Mouse (Mus musculus) macrophage (primary cell): ENCODE measurements around the gene Agps. TPM values are rescaled to one million over a fixed set of nuclear protein-coding genes. Genes with fewer than 3 reads are reported as not detected.
"Not testable (repeated sequence)": the region's sequence is repeated elsewhere in the genome, so short reads cannot be mapped to it uniquely, and the experiment has no call there.

Experiments used
- H3K27ac ChIP-seq: fragments of 350-480 bp; formaldehyde crosslinking; 2 replicates; pipeline ENCODE4 v1.9.0; 2021
- H3K36me3 ChIP-seq: fragments of 350-480 bp; formaldehyde crosslinking; 2 replicates; pipeline ENCODE4 v1.9.0; 2021; ENCODE audit errors: inconsistent target
- H3K4me3 ChIP-seq: fragments of 350-480 bp; formaldehyde crosslinking; 2 replicates; pipeline ENCODE4 v1.9.0; 2021; ENCODE audit errors: inconsistent target
- H3K79me2 ChIP-seq: fragments of 350-480 bp; formaldehyde crosslinking; 2 replicates; pipeline ENCODE4 v1.9.0; 2021; ENCODE audit errors: inconsistent target
- WGBS: methylation state at CpG from one replicate; pipeline ENCODE4 v1.1.7; 2026; ENCODE audit warnings: inconsistent platforms; ENCODE audit not compliant: missing documents; 5-methylcytosine and 5-hydroxymethylcytosine counted together
- polyA plus RNA-seq: library from polyadenylated mRNA; stranded (reverse); fragments of 250-400 nt; gene quantifications from 3 replicates; pipeline ENCODE4 v1.2.4, GENCODE M21; 2018; ENCODE audit warnings: inconsistent platforms

Agps gene
- polyA plus RNA-seq, 1 experiment from 2014 or later = 22.4 TPM

- Histone ChIP-seq H3K36me3 (peaks cover 48% of the 10 kb centered on the region), H3K4me3 (no peak overlapping the region), H3K79me2 (no peaks in the 10 kb centered on the region), H3K27ac (no peak overlapping the region)
- 94% methylated on average over 6 of the region's 6 CpGs for WGBS
These were observed 97.9 kb downstream of the Agps start for GRCm38 (mm10) chr2:75929786-75930444.

DNA sequence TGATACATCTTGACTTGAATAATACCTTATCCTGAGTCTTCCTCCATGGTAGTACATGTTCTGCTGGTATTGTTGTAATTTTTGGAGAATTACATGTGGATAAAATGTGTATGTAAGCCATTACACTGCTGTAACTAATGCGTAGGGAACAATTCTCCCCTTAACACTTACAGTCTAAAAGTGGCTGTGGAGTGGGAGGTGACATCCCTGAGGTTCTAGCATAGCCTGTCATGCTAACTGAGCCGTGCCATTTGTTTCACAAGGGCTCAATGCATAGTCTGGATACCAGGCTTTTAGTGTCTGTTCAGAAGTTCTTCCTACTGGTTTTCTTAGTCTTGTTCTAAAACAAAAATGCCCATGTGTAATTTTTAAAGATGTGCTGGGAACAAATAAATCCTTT lies 99.0 kb downstream of the Agps start:
- no peaks in the 10 kb centered on the region for H3K79me2 ChIP-seq
- H3K27ac ChIP-seq = no peak overlapping the region
- WGBS = 94% methylated on average over 2 of the region's 2 CpGs
- H3K4me3 ChIP-seq = no peak overlapping the region
- H3K36me3 ChIP-seq = peaks cover 39% of the 10 kb centered on the region

GRCm38 (mm10) chr2:75933541-75933940 lies 101.6 kb downstream of the Agps start:
- Histone ChIP-seq H3K27ac (no peak overlapping the region), H3K4me3 (no peak overlapping the region), H3K79me2 (no peaks in the 10 kb centered on the region), H3K36me3 (peaks cover 16% of the 10 kb centered on the region)
- WGBS = 83% methylated on average over 7 of the region's 7 CpGs

DNA sequence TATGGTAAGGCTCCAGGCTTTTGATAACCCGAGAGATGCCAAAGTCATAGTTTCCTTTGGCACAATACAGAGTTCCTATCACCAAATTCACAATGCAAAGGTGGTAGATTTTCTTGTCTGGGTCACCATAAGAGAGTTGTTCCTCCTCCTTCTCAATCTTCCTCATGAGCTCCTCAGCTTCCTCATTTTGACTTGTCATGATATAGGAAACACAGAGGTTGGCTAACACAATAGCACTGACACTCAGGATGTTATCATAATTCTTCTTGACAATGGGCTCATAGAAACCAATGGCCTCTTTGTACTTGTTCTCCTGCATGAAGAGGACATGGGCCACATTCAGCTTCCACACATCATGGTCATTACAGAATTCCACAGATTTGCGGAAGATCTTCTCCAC lies 104.7 kb downstream of the Agps start:
- H3K27ac ChIP-seq, H3K79me2 ChIP-seq, H3K4me3 ChIP-seq, H3K36me3 ChIP-seq: not testable (repeated sequence)
- 100% methylated on average over 1 of the region's 2 CpGs for WGBS

GRCm38 (mm10) chr2:75937520-75938116 lies 105.6 kb downstream of the Agps start:
- 91% methylated on average over 5 of the region's 17 CpGs for WGBS
- H3K4me3 ChIP-seq = peak overlapping the region; percentile 47
- H3K36me3 ChIP-seq, H3K79me2 ChIP-seq, H3K27ac ChIP-seq: not testable (repeated sequence)

DNA sequence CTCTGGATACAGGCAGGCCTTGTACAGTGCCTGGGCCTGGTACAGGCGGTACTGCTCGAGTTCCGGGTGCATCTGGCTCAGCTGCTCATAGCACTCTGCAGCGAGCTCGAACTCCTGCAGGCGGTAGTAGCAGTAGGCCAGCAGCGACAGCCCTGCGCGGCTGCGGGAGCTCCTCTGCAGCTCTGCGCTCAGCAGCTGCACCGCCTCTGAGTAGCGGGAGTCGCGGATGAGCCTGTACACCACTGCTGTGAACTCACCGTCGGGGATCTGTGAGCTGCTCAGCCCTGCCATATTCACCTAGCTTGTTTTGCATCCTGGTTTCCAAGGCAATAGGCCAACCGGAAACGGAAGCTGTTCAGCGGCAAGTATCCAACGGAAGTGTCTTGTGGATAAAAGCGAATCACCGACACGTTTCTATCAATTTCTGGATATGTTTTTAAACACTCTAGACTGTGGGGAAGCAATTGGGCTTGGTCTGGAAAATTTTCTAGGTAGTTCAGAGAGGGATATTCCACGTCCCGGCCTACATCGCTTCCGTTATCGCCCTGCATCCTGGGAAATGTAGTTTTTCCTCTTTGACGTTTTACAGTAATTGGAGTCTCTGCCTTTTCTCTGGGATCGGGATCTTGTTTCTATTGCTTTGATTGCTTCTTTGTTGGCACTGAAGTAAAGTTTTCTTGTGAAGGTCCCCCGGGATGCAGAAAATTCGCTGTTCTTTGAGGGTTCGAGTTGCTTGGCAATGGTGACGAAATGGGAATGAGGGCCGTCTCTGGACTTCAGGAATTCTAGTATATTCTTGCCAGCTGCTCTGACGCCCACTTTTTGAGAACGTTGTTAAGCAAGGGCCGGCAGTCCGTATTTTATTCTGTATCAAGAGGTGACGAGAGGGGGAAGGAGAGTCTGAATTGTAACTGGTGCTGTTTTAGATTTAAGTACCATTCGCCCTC lies 106.4 kb downstream of the Agps start, which contains the start of gene Ttc30b:
Gene Ttc30b, minus strand, starts transcription at position 469 of the 947 bp plus-strand sequence.
- 9% methylated on average over 36 of the region's 42 CpGs for WGBS
- Histone ChIP-seq H3K36me3 (no peaks in the 10 kb centered on the region), H3K79me2 (no peaks in the 10 kb centered on the region), H3K4me3 (peak within 1 kb of the TSS; percentile 47), H3K27ac (peak within 1 kb of the TSS; percentile 58)

DNA sequence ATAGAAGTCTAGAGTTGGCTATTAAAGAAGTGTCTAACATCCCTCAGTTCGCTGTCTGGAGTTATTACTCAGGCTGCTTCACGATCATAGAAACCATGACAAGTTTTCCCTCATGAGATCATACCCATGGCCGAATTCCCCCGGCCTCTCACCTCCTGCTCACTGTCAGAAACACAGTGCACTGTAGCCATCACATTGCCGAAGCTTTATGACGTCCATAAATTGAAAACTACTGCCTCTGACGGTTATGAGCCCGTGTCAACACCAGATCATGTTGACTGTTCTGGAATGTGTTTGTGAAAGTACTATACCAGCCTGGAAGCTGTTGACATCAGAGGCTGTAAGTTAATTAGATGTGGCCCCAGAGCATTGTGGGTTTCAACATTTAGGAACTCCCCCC lies 118.7 kb downstream of the Agps start:
- H3K27ac ChIP-seq = no peak overlapping the region
- H3K79me2 ChIP-seq = no peaks in the 10 kb centered on the region
- H3K4me3 ChIP-seq = no peak overlapping the region
- WGBS = over 99% methylated on average over 8 of the region's 8 CpGs
- no peaks in the 10 kb centered on the region for H3K36me3 ChIP-seq

- Histone ChIP-seq H3K36me3 (no peaks in the 10 kb centered on the region), H3K4me3 (no peak overlapping the region), H3K79me2 (no peaks in the 10 kb centered on the region), H3K27ac (no peak overlapping the region)
- WGBS = 94% methylated on average over 5 of the region's 5 CpGs
These were observed 121.3 kb downstream of the Agps start for GRCm38 (mm10) chr2:75953320-75953719.

- 80% methylated on average over 14 of the region's 14 CpGs for WGBS
- H3K36me3 ChIP-seq = no peaks in the 10 kb centered on the region
- no peaks in the 10 kb centered on the region for H3K79me2 ChIP-seq
- no peak overlapping the region for H3K27ac ChIP-seq
- H3K4me3 ChIP-seq = no peak overlapping the region
These were observed 123.7 kb downstream of the Agps start for GRCm38 (mm10) chr2:75955709-75956108.

GRCm38 (mm10) chr2:75959183-75959849 lies 127.3 kb downstream of the Agps start:
- 67% methylated on average over 18 of the region's 18 CpGs for WGBS
- Histone ChIP-seq H3K79me2 (no peaks in the 10 kb centered on the region), H3K27ac (no peak overlapping the region), H3K36me3 (no peaks in the 10 kb centered on the region), H3K4me3 (no peak overlapping the region)

DNA sequence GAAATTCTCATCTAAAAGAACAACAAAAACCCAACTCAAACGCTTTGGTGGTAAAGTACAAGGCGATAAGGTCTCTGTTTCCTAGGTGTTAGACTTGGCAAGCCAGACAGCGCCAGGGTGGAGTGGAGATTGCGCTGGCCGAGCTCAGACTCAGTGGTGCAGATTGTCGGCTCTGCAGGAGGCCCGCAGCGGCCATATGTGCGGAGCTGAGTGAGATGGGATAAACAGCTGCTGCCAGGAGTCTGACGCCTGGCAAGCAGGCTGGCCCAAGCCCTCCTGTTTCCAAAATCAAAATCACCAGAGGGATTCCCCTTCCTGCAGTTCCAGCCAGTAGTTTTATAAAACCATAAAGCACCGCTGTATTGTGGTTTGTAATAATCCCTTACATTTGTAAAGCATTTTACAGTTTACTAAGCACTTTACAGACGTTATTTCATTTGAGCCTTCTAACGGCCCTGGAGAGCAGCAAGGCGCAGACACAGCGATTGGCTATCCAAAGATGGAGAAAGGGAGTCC lies 127.9 kb downstream of the Agps start:
- no peaks in the 10 kb centered on the region for H3K36me3 ChIP-seq
- no peak overlapping the region for H3K27ac ChIP-seq
- no peak overlapping the region for H3K4me3 ChIP-seq
- WGBS = 88% methylated on average over 15 of the region's 15 CpGs
- no peaks in the 10 kb centered on the region for H3K79me2 ChIP-seq

GRCm38 (mm10) chr2:75960366-75961330 lies 128.7 kb downstream of the Agps start:
- H3K4me3 ChIP-seq = no peak overlapping the region
- no peak overlapping the region for H3K27ac ChIP-seq
- H3K36me3 ChIP-seq = no peaks in the 10 kb centered on the region
- no peaks in the 10 kb centered on the region for H3K79me2 ChIP-seq
- 89% methylated on average over 15 of the region's 15 CpGs for WGBS

DNA sequence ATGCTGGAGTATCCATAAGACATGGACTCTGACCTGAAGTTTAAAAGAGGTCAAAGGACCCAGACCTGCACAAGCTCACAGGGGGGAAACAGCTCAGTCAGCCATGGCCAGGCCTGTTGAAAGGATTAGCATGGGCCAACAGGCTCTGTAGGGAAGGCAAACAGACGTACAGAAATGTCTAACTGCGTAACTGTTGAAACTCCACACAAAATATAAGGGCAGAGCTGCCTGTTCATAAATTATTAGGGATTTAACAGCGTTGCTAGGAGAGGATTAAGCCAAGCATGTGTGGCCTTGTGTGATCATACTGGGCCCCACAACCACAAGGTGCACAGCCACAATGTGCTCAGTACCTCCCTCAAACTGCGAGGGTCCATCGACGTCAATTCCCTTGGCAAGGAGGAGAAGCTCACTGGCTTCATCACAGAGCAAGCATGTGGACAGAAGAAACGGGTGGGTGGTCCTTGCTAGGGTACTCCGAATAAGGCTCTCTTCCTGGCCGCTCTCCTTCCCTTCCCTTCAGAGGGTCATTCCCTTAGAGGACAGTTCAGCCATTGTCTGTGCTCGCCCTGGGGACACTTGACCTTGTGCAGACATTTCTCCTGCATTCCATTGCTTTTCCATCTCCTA lies 131.3 kb downstream of the Agps start:
- WGBS = 92% methylated on average over 9 of the region's 10 CpGs
- Histone ChIP-seq H3K79me2 (no peaks in the 10 kb centered on the region), H3K27ac (no peak overlapping the region), H3K4me3 (no peak overlapping the region), H3K36me3 (no peaks in the 10 kb centered on the region)
